Mouse (Mus musculus) embryo, embryonic 11.5 days (tissue): ENCODE measurements at regions not wholly inside any gene's neighbourhood (a gene's known extent, or its start where the extent isn't known, plus 50 kb on each side); places are given as distances from the start of the nearest gene placed in this dataset.

Experiments
- DNase-seq: peaks from one replicate; pipeline ENCODE4 v3.0.0-alpha.2; 2012; ENCODE audit warnings: low read depth, low spot score

DNA sequence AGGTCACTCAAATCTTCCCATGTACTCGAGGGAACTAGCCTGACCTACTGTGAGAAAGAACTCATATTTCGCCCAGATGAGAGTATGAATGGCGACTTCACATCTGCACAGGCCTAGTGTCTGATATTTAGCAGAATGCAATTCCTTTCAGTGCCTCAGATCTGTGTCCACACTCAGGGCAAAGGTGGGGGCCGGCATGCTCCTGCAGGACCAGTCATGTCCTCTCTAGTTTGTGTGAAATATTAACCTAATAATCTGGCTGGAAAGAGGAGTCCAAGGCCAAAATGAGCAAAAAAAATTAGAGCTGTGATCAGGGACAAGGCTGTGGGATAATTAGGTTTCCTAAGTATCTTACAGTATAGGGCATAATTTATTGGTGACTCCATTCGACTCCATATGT, 292.1 kb downstream of the Irs2 start:
- no peak for DNase-seq

DNA sequence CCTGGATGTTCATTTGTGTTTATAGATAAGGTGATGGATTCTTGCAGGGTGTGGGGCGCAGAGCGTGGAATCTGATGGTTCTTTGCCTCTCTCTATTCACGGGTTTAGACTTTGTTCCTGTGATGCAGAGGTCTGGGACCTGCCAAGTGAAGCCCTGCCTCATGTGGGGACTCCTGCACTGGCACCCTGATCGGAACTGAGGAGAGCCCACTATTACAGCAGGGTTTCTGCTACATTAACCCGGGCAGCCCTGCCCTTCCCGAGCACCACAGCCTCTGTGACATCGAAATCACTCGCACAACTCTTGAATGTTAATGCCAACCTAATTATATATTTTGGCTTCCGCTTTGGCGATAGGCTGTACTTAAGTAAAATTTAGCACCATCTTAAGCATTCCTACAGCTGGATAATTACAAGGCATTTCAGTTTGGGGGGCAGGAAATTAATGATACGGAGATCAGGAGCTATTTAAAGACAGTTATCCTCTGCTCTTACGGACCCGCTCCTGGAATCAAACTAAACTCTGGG, 294.7 kb downstream of the Irs2 start:
- DNase-seq: no peak

DNA sequence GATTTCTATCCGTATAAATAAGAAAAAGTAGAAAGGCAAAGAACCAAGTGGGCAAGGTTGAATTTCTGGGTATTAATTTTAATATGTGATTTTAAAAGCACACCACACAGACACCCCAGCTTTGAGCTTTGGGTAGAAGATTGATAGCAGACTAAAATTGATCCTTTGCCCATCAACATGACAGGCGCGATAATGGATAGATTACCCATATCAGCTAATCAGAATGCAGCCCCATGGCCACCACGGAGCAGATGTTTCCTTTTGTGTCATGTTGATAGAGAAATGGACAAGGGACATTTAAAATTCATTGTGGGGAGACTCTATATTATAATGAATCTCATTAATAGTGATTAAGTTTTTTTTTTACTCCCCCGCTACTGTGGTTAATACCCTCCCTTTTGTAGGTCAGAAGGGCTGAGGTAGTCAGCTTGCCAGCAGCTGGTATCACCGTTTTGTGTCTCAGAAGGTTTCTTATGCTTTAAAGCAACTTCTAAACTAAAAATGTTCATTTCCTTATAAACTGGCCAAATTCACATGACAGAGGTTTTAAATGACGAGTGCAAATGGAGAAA, 296.1 kb downstream of the Irs2 start:
- no peak for DNase-seq

DNA sequence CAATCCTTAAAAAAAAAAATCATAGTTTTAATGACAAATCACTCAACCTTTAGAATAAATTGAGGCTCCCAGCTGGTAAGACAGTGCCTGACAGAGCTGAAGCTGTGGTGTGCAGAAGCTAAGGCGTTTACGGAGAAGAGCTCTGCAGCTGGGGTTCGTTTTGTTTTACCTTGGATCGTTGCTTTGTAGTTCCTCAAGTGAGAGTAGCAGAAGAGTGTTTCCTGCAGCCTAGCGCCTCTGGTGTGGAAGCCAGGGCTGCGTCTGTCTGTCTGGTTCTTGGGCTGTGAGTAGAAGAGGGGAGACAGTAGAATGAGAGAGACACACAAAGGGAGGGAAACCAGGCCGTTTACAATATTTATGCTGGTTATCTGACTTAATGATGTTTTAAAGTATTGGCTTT, 296.8 kb downstream of the Irs2 start:
- DNase-seq: no peak

DNA sequence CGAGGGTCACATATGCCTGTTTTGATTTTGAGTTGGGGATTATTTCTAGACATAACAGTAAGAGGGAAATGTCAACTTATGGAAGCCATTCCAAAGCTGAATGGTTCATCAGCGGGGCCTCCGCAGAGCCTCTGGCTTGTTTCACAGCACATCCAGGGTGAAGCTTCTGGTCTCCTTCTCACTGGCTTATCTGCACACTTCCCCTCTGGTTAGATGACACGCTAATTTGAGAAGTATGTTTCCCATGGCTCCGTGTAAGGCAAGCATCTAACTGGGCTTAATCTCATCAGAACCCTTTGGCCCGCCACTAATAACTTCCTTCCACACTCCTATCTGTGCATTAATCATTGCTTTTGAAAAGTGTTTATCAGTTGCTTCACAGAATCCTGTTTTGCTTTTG, 299.7 kb downstream of the Irs2 start:
- DNase-seq: no peak

DNA sequence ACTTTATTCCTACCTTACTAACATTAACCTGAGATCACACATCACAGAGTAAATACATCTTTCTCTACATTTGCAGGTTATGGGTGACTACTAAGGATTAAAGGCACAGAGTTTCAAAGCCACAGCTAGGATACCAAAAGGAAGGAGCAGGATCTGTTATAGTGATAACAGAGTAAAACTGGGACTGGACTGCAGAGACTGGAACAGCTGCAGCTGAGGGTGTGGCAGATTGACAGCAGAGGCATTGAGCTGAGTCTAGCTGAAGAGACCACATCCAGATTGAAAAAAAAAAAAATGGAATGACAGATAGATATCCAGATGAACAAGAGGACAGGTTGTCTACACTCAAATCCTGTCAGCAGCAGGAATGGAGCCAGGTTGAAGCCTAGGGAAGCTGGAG, 301.1 kb downstream of the Irs2 start:
- DNase-seq: no peak

DNA sequence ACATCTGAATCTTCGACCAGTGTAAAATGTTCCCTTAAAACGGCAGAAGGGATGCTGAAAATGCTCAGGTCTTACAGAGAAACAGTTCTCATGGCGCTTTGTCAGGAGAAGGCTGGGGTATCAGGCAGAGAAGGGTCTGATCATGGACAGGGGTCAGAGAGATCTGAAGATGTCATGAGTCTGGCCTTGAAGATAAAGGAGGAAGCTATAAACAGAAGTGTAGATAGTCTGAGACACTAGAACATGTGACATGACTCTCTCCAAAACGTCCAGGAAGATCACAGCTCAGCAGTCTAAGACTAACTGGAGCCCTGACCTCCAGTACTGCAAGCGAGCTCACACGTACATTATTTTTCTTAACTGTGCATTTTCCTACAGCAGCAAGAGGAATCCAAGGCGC, 302.3 kb downstream of the Irs2 start:
- no peak for DNase-seq

DNA sequence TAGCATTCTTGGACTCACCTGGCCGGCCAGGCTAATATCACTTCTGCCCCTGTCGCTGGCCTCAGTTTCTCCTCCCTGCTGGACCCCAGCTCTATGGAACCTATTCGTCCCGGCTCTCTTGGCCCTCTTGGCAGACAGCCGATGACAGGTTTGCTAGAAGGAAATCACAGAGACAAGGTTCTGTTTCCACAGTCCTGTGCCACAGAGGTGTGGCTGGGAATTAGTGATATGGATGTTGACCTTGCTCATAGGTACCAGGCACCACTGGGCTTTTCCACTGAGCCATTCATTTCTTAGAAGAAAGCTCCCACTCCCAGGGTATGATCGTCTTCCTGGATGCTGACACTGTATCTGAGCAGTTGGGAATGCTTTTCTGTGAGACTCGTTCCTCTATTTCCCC, 305.5 kb downstream of the Irs2 start:
- no peak for DNase-seq

DNA sequence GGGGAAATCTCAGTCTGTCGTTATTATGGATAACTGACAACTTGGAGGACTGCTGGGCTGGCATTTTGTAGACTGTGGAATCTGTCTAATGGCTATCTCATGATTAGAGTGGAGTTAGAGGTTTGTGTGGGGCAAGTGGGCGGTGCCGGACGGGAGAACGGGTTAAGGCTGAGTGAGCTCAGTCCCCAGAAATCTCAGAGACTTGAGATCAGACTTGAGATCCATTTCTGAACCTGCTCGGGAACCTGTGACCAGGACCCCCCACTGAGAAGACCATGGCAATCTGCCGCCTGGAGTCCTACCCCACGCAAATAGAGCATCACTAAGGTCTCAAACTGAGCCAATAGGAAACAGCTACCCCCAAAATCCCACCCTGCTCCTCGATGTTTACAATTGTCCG, 306.0 kb downstream of the Irs2 start:
- DNase-seq: no peak

DNA sequence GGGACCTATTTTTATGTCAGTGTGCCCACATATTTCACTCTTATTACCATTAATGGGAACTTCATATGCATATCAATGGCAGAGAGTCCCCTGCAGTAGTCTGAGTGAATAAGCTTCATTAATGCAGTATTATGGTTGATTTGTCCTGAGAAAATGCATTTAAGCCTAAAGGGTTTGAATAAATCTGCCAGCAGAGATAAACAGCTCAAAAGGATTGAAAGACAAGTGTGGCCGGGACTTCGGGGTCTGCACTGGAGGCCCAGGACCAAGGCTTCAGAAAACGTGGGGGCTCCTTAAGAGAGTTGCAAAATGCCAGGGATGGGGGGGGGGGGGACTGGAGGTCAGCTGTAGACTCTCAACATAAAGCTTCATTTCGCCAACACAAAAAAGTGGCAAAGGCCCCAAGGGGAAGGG, 306.6 kb downstream of the Irs2 start:
- no peak for DNase-seq

DNA sequence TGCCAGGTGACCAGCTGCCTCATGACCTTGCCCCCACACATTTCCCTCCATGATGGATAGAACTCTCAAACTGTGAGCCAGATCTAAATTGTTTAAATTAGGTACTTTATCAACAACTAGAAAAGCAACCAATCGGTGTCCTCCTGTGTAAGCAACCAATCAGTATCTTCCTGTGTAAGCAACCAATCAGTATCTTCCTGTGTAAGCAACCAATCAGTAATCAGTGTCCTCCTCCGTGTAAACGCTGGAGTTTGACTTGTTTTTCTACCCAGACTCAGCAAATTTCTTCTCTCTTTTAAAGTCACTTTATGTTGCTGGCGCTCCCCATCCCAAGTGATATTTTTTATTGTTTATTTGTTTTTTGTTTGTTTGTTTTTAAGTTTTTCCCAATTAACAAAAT, 307.0 kb downstream of the Irs2 start:
- DNase-seq: no peak

DNA sequence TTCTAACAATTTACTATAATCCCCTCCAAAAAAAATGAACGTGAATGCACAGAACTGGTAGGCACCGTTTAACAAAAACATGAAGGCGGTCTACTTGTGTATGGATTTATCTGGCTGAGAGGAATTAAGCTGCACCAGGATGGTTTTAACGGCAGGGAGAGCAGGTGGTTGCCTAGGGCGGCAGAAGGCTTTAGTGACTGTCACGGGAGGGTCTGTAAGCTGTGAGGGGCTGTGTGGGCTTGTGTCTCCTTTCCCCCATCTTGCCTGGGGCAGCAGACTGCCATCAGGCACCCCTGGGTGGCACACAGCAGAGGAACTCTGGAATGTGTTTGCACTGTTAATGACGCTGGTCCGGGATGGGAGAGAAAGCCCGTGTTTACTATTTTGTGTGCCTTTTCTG, 308.6 kb downstream of the Irs2 start:
- no peak for DNase-seq

DNA sequence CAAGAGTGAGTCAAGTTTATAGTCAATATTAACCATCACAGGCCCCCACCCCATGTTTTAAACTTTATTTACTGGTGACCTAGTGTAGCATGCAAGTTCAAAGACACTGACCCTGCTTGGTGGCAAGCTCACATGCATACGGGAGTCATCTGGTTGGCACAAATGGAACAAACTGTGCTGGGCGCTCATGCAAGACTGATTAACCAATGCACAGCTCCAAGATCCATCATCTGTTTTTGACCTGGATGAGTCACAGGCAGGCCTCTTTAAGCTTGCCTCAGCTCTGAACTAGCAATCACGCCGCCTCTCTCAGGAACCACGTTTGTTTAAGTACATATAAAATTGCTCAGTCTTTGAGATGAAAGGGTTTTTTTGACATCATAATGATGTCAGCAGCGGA, 313.1 kb downstream of the Irs2 start:
- DNase-seq: no peak

DNA sequence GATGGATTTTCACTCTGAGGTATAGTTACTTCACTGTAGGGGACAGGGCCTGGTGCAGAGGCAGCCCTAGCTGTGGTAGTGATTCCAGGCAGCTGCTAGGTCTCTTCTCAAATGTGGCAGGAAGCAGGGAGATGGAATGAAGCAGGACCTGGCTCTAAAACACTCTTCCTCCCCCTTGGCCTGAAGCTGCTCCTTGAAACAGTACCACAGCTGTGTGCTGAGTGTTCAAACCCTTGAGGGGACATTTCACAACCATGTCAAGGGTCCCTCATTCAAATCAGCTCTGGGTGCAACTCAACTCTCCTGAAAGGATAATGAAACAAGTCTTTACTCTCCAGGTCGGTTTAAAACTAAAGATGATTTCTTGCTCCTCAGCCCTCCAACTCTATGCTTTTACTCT, 317.6 kb downstream of the Irs2 start:
- DNase-seq: no peak

DNA sequence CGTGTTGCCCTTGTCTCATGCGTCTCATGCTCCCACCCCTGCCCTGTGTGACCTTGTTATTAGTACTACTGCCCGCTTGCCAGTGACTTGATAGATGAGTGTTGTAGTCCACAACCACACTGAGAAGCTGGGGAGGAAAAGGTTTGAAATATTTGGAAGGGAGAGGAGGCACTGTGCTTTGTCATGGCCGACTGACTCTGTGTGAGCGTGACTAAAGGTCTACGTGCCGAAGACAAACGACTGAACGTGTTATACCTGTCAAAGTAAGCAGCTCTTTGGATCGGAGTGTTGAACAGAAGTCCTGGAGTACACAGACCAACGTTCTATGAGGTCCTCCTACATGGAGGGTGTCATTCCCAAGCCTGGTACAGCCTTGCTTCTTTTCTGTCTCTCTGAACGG, 318.4 kb downstream of the Irs2 start:
- DNase-seq: no peak

DNA sequence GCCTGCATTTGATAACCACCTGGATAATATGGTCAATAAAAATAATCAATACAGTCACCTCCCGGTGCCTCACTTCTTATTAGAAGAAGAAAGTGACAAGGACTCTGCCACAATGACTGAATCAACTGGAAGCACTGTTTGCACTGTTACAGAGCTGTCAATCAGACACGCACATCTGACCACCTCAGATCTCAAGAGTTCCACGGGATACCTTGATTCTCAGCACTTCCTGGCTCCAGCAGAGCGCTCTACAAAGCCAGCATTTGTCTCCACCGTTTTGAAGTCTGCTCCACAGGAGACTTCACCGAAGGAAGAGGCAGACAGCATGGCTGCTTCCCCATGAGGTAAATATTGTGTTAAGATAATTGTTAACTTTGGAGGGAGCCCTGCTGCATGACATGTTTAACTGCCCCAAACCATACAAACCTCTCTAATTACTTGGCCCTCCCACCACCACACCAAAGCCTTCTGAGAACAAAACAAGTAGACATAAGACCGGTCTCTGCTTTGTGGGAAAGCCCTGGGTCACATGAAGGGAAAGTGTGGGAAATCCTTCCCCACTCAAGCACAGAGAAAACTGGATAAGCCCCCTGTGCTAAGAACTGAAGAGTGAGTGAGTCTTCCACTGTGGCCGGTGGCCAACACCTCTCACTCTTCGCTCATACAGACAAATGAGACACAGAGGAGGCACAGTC, 320.2 kb downstream of the Irs2 start:
- no peak for DNase-seq
